Mouse (Mus musculus) urinary bladder, postnatal 14 days (tissue): ENCODE results near the gene Ttll2.
"Not testable (repeated sequence)": the region's sequence is repeated elsewhere in the genome, so short reads cannot be mapped to it uniquely, and the experiment has no call there.

Source experiments
- DNase-seq: peaks from one replicate; pipeline ENCODE4 v3.0.0; 2021; ENCODE audit warnings: low spot score

Ttll2 gene

DNA sequence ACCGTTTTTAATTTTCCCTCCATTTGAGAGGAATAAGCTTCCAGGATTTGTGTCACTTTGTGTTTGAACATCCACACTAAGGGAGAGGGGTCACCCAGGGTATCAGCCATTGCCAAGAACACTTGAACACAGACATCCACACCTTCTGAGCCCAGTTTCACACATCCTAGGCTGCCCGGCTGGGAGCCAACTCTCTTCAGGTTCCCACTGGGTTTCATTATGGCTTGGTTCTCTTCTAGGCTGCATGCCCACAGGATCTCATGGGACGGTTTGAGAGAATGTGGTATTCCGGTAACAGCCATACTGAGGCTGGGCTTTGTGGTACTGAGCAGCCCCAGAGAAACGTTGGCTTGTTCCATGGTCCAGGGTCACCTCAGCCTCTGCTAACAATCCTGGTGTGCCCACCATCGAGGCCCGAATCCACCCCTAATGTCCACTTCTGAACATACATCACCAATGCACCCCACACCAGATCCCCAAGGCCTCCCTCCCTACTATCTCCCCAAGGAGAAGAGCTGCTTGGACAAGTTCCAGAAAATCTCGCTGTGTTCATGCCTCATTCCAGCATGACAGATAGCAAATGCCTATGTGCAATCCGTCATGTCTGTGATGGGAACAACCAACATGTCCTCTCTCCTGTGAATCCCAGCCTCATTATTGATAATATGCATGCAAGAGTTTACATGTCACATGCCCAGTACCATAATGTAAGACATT, 8.4 kb upstream of the Ttll2 start:
- DNase-seq = not testable (repeated sequence)

DNA sequence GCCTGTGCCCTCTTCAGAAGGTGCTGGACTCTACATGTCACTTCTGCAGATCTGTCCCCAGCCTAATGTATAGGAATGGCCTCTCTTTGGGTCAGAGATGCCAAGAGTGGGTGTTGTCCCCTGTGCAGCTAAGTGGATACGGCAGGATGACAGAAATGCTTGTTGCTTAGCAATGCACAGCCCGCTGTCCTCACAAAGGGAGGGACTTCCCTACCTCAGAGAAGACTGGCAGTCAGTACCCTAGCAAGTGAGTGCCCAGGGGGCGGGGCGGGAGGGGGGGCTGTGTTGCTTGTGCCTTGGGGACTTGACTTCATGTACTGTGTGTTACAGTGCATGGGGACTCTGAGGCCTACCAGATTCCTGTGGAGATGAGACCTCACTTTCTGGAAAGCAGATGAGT, 7.3 kb upstream of the Ttll2 start:
- not testable (repeated sequence) for DNase-seq

DNA sequence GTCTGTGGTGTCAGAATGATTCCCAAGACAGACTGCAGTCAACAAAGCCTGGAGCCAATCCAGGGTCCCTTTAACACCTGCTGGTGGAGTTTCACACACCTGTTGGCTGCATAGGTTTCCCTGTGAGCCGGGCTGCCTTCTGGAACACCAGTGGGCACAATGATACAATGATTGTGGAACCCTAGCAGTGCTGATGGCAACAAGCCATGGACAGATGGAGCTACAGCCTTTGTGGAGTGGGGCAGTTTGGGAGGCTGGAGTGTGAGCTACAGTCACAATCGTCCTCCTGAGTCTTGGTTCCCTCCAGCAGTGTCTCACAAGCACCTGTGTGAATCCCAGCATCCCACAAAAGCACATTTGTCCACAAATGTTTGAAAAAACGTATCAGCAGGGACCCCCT, 3.7 kb downstream of the Ttll2 start:
- not testable (repeated sequence) for DNase-seq

DNA sequence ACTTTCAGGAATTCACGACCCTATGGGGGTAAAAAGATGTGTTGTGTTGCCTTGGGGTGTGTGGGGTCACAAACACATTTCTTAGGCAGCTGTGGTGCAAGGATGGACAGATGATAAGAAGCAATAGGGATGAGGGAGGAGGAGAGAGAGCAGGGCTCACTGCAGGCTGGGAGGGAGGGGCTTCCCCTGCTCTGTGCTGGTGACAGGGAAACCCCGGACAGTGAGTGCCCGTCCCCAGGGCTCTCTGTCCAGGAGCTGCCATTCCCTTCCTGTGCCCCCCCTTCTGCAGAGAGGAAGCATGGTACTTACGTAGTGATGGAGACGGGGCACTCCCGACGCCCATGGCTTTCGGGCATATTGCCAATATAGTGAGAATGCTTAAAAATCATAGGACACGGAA, 15.1 kb downstream of the Ttll2 start:
- DNase-seq = not testable (repeated sequence)

DNA sequence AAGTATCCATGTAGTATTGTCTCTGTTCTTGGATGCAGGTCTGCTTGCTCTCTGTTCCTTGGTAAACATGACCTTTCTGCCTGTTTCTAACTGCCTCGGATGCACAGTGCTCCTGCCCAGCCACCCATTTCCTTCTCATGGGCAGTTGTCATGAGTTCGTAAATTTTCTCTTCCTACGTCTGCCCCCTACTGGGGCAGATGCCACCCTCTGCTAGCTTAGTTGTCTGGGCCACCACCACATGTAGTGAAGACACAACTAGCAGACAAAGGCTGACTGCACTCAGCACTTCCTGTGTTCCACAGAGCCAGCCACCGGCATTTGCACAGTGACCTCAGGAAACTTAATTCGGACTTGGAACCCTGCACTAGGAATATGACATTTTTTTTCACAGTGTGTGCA, 19.8 kb downstream of the Ttll2 start:
- not testable (repeated sequence) for DNase-seq

DNA sequence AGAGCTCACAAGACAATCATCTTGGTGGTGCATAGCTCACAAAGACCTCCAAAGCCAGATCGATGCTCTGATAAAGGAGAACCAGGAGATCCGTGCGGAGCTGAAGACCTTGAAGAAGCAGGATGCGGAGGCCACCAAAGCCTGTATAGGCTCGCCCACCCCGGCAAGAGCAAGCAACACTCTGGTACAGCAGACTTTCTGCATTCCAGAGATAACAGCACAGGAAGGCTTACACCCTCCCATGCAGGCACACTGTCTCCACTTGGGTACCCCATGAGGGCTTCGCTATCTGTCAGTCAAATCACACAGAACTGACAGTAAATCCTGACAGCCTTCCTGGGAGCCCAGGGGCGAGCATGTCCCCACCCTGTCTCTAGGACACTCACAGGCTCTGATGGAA, 26.1 kb downstream of the Ttll2 start:
- DNase-seq = not testable (repeated sequence)

DNA sequence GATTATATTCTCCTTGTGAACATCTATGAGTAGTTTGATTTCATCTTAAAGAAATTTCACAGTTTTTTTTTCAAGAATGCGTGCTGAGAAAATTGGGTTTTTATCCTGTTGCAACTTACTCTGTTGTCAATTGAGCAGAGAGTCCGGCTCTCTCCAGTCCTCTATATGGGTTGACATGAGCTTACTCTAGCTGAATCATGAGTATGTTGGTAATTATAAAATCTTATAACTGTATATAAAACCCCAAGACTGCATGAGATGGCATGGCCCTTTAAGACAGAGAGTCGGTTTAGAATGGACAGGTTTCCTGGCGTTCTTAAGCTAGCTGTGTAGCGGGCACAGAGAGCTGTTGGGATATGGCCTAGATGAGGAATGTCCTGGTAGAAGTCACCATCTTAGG, 28.1 kb downstream of the Ttll2 start, which contains the start of gene Tcp10a:
TSS of gene Tcp10a (plus strand) at position 301 of the 400 bp plus-strand sequence.
- not testable (repeated sequence) for DNase-seq

DNA sequence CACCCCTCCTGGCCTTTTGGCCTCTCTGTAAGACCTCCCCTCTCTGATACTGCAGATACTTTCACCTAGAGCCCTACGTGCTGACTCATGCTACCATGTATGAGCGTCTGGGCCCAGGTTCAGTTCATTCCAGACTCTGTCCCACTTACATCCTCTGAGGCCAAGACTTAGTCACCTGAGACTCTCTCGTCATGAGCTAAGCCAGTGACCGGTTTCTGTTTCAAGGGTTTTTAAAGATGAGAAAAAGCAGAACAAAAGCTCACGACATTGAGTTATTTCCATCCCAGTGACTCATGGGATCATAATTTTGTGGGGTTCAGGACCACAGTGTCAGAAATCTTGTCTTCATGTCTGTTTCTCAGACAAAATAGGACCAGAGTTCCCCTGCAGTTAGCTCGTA, 32.7 kb downstream of the Ttll2 start:
- DNase-seq = not testable (repeated sequence)

DNA sequence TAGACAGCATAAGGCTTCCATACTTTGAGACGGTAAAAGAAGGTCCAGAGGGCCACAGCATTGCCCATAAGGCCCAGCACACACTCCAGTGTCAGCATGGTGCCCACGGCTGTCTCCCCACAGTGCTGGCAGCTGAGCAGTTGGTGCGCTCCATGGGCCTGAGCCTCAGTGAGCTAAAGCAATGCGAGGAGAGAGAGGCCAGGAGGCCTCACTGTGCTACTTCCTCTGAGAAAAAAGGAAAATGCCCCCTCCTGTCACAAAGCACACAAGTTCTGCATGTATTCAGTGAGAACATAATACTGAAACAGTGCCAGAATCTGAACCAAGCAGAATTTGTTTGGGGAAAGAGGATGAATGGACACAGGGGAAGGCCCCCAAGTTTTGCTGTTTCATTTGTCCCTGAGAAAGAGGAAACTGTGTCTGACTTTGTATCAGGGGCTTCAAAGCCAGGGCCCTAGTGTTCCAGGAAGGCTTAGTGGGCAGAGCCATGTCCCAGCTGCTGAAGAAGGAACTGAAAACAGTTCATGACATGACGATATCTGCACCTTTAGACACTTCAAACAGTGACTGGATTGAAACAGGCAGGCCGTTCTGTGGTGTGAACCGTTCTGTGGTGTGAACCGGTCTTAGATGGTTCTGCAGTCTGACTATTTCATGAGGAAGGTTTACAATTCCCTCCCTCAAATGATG, 36.7 kb downstream of the Ttll2 start:
- DNase-seq = not testable (repeated sequence)

DNA sequence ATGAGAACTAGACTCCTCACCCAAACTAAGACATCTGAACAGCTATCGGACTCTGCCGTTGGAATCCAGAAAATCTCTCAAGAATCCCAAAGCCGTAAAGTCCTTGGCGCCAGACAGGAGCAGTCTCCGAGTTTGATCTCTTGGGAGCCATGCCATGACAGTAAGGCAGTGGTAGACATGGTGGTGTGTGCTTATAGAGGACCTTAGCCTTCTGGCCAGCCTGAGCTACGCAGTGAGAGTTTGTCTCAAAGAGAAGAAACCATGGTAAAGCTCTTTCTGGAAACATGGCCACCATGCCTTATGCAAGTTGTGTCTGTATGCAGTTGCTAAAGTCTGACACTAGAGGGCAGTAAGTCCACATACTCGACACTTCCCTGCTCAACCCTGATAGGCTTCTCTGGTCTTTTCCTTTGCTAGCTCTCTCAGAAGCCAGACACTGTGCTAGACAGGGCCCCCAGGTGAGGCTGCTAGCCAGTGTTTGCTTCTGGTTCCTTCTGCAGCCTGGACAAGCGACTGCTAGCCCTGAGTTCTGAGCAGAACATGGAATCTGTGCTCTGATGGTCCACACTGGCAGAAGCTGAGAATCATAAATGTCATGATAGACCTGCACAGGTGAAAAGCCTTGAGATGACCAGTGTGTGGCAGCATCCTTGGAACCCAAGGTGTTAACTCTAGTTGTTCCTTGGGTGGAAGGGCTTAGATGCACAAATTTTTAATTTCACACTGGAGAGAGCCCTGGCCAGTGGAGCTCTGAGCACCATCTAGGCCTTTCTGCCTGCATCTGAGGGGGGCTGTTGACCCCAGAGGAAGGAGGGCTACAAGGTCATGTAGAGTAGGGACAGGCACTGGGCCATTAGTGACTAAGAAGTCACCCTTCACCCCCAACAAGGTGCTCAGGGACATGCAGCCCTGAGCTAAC, 46.0 kb downstream of the Ttll2 start:
- not testable (repeated sequence) for DNase-seq
